Mouse (Mus musculus) kidney, adult 2 months (tissue): ENCODE results near the gene Tmem116. TPM values are rescaled to one million over a fixed set of nuclear protein-coding genes. Genes with fewer than 3 reads are reported as not detected.

Source experiments
- DNase-seq: peaks from one replicate; pipeline ENCODE4 v3.0.0; 2021
- H3K27ac ChIP-seq: fragments of 200-500 bp; 2 replicates; pipeline ENCODE4 v1.5.1; 2012; ENCODE audit warnings: low read depth, low read length, control low read depth, inconsistent platforms; ENCODE audit not compliant: insufficient read depth
- H3K27me3 ChIP-seq: fragments of 200-500 bp; replicated peaks from 2 replicates; pipeline ENCODE4 v1.6.1; 2012; ENCODE audit warnings: mild to moderate bottlenecking, moderate library complexity, low read length, inconsistent platforms; ENCODE audit not compliant: control insufficient read depth, insufficient read depth
- H3K36me3 ChIP-seq: fragments of 200-500 bp; 2 replicates; pipeline ENCODE4 v1.6.1; 2012; ENCODE audit warnings: mild to moderate bottlenecking, moderate library complexity, low read length, inconsistent platforms; ENCODE audit not compliant: control insufficient read depth, insufficient read depth
- H3K4me1 ChIP-seq: fragments of 200-500 bp; 2 replicates; pipeline ENCODE4 v1.6.1; 2011; ENCODE audit warnings: low read length; ENCODE audit not compliant: control insufficient read depth, insufficient read depth
- H3K4me3 ChIP-seq: fragments of 200-500 bp; 2 replicates; pipeline ENCODE4 v1.5.1; 2011; ENCODE audit warnings: mild to moderate bottlenecking, low read depth, low read length, control low read depth; ENCODE audit not compliant: insufficient read depth
- CTCF ChIP-seq: fragments of 200-500 bp; conservative IDR thresholded peaks from 2 replicates; pipeline ENCODE4 v1.5.1; 2011; ENCODE audit warnings: low read depth, mild to moderate bottlenecking, control low read depth, low read length, moderate library complexity, mixed read lengths; ENCODE audit not compliant: insufficient read depth, insufficient read length
- POLR2A ChIP-seq: fragments of 200-500 bp; IDR thresholded peaks from one replicate; pipeline ENCODE4 v1.6.1; 2011; ENCODE audit warnings: low read depth, low read length, control low read depth
- WGBS: fragments of 180-500 bp; shearing (Covaris S2); methylation state at CpG from one replicate; pipeline ENCODE4 v1.1.7; 2018; 5-methylcytosine and 5-hydroxymethylcytosine counted together
- polyA plus RNA-seq: library from polyadenylated mRNA; depleted of rRNA; stranded (reverse); fragments of >200 nt; gene quantifications from 2 replicates; pipeline ENCODE4 v1.2.3, GENCODE M21; 2012

Tmem116 gene
- polyA plus RNA-seq, 1 experiment, result 147 TPM

DNA sequence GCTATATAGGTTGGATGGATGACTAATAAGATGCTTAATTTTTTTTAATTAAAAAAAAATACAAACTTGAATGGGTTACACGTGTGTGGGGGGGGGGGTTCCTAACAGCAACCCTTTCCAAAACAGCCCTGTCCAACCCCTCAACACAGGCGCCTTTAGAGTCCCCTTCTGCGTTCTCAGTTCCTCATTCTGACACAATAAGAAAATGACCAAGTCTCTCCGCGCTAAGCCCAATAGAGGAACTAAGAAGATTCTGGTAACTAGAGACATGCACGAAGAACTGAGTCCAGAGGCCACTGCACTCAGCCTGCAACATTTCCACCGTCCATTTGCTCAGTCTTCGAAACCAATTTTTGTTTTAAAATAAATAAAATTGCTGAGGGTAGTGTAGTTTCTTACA is 490 bp upstream of the Tmem116 start:
- Histone ChIP-seq H3K4me1 (peaks cover 20% of the 10 kb centered on the region; the same call in 1 of the 2 replicates), H3K27me3 (no peaks in the 10 kb centered on the region), H3K27ac (no peak overlapping the region; the same call in 1 of the 2 replicates), H3K36me3 (peaks cover 2% of the 10 kb centered on the region; the same call in 1 of the 2 replicates), H3K4me3 (peak overlapping the region; percentile 83)
- TF ChIP-seq CTCF (no peak), POLR2A (no peak)
- WGBS, result 10% methylated on average over 8 of the region's 8 CpGs
- DNase-seq, result peak; percentile 33

- peak within 1 kb of the TSS; percentile 98 for H3K27ac ChIP-seq
- no peaks in the 10 kb centered on the region for H3K27me3 ChIP-seq
- peaks cover 20% of the 10 kb centered on the region; the same call in 1 of the 2 replicates for H3K4me1 ChIP-seq
- TF ChIP-seq CTCF (0 out of 2 replicates have a peak, but pooled peaks have one; percentile 14), POLR2A (peak; percentile 97)
- peak within 1 kb of the TSS; percentile 89 for H3K4me3 ChIP-seq
- 1% methylated on average over 92 of the region's 97 CpGs for WGBS
- DNase-seq, result peak; percentile 98
- peaks cover 2% of the 10 kb centered on the region; the same call in 1 of the 2 replicates for H3K36me3 ChIP-seq
Measured at GRCm38 (mm10) chr5:121452026-121452869, 555 bp downstream of the Tmem116 start, which contains the start of gene Erp29. Erp29 (minus strand) TSS chr5:121452506.

- WGBS, result 2% methylated on average over 9 of the region's 9 CpGs
- DNase-seq, result no peak
- Histone ChIP-seq H3K27me3 (no peaks in the 10 kb centered on the region), H3K27ac (peak overlapping the region; percentile 98), H3K36me3 (peaks cover 2% of the 10 kb centered on the region; the same call in 1 of the 2 replicates), H3K4me1 (peaks cover 20% of the 10 kb centered on the region; the same call in 1 of the 2 replicates), H3K4me3 (peak overlapping the region; percentile 89)
- TF ChIP-seq CTCF, result no peak
- no peak for TF ChIP-seq POLR2A
Measured at GRCm38 (mm10) chr5:121452906-121453305, 1.2 kb downstream of the Tmem116 start.

GRCm38 (mm10) chr5:121453743-121454502 is 2.2 kb downstream of the Tmem116 start:
- no peaks in the 10 kb centered on the region for H3K27me3 ChIP-seq
- TF ChIP-seq POLR2A (no peak), CTCF (no peak)
- H3K27ac ChIP-seq, result peak overlapping the region; percentile 11; the same call in 1 of the 2 replicates
- DNase-seq, result no peak
- H3K4me3 ChIP-seq, result no peak overlapping the region
- WGBS, result 68% methylated on average over 13 of the region's 13 CpGs
- no peaks in the 10 kb centered on the region for H3K36me3 ChIP-seq
- peaks cover 20% of the 10 kb centered on the region; the same call in 1 of the 2 replicates for H3K4me1 ChIP-seq

- TF ChIP-seq POLR2A, result no peak
- no peak for TF ChIP-seq CTCF
- peaks cover 20% of the 10 kb centered on the region; the same call in 1 of the 2 replicates for H3K4me1 ChIP-seq
- 51% methylated on average over 3 of the region's 3 CpGs for WGBS
- H3K4me3 ChIP-seq, result no peak overlapping the region
- no peak overlapping the region; the same call in 1 of the 2 replicates for H3K27ac ChIP-seq
- DNase-seq, result peak; percentile 36
- H3K27me3 ChIP-seq, result no peaks in the 10 kb centered on the region
- no peaks in the 10 kb centered on the region for H3K36me3 ChIP-seq
Measured at GRCm38 (mm10) chr5:121454503-121454782, 2.8 kb downstream of the Tmem116 start.

DNA sequence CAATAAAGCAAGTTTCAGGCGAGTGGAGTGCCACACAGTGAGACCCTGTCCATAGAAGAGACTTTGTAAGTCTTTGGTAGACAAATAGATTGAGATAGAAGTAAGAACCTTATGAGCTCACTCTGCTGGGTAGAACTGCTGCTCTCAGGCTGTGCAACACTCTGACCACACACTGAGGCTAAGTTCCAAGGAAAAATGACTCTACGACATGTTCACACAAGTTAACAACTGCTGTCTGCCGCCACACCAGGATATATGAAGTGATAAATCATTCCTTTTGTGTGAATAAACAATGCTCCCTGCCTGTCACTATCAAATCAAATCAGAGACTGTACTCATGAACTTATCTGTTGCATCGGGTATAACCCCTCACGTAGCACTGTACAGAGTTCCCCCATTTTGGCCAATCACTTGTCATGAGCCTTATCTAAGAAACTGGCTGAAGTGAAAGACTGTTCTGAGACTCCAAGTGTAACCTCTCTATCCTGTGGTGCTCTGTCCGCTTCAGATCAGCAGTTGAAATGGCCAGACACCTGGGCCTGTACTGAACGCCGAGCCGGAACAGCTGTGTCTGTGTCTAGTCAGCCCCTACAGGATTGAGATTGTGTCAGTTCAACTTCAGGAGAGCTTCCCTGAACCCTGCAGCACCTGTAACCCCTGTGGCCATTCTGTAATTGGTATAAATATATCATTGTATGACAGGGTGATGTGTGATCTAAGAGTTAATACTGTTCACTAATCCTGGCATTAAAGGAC is 4.0 kb downstream of the Tmem116 start:
- no peak for DNase-seq
- WGBS, result 65% methylated on average over 9 of the region's 9 CpGs
- Histone ChIP-seq H3K36me3 (no peaks in the 10 kb centered on the region), H3K27me3 (no peaks in the 10 kb centered on the region), H3K27ac (no peak overlapping the region), H3K4me1 (peaks cover 13% of the 10 kb centered on the region; the same call in 1 of the 2 replicates), H3K4me3 (no peak overlapping the region)
- TF ChIP-seq POLR2A (no peak), CTCF (no peak)
